Mouse (Mus musculus) kidney, postnatal 0 days (tissue): Measurements from ENCODE around the gene Trem2. TPM values are rescaled to one million over a fixed set of nuclear protein-coding genes. Genes with fewer than 3 reads are reported as not detected.

Source experiments
- ATAC-seq: fragments of 200-750 bp; cut with Nextera tagmentation; replicated peaks from 2 replicates; pipeline ENCODE4 v1.8.0; 2017; ENCODE audit warnings: low read depth, moderate number of reproducible peaks, moderate TSS enrichment, moderate library complexity; ENCODE audit not compliant: low FRiP score
- DNase-seq: peaks from one replicate; pipeline ENCODE4 v3.0.0-alpha.2; 2016; ENCODE audit warnings: low spot score
- H3K27ac ChIP-seq: fragments of 300-500 bp; sonication (generic); 2 replicates; pipeline ENCODE4 v1.5.1; 2014; ENCODE audit warnings: mild to moderate bottlenecking
- H3K27me3 ChIP-seq: fragments of 300-500 bp; sonication (generic); 2 replicates; pipeline ENCODE4 v1.6.1; 2014; ENCODE audit warnings: low read length, mixed read lengths; ENCODE audit not compliant: insufficient read depth
- H3K36me3 ChIP-seq: fragments of 300-500 bp; sonication (generic); 2 replicates; pipeline ENCODE4 v1.6.1; 2014; ENCODE audit warnings: low read length, mixed read lengths; ENCODE audit not compliant: insufficient read depth
- H3K4me1 ChIP-seq: fragments of 300-500 bp; sonication (generic); replicated peaks from 2 replicates; pipeline ENCODE4 v1.6.1; 2014; ENCODE audit warnings: antibody characterized with exemption, low read length, mixed read lengths; ENCODE audit not compliant: insufficient read depth
- H3K4me2 ChIP-seq: fragments of 300-500 bp; sonication (generic); 2 replicates; pipeline ENCODE4 v1.6.1; 2014; ENCODE audit warnings: mild to moderate bottlenecking, low read length, moderate library complexity, mixed read lengths
- H3K4me3 ChIP-seq: fragments of 300-500 bp; sonication (generic); replicated peaks from 2 replicates; pipeline ENCODE4 v1.5.1; 2014; ENCODE audit warnings: low read depth, low read length
- H3K9ac ChIP-seq: fragments of 300-500 bp; sonication (generic); 2 replicates; pipeline ENCODE4 v1.6.1; 2014; ENCODE audit warnings: low read depth, low read length
- H3K9me3 ChIP-seq: fragments of 300-500 bp; sonication (generic); replicated peaks from 2 replicates; pipeline ENCODE4 v1.6.1; 2016; ENCODE audit warnings: low read length, inconsistent platforms, mixed read lengths
- CTCF ChIP-seq: IDR thresholded peaks from 2 replicates; pipeline ENCODE4 v1.5.1; 2016; ENCODE audit warnings: antibody characterized with exemption, low read depth, mild to moderate bottlenecking, moderate library complexity
- WGBS: fragments of 180-500 bp; shearing (Covaris S2); extraction: QIAGEN DNeasy Blood & Tissue Kit; methylation state at CpG from one replicate; pipeline ENCODE4 v1.1.7; 2014; 5-methylcytosine and 5-hydroxymethylcytosine counted together
- polyA plus RNA-seq: library from polyadenylated mRNA; unstranded; fragments of >200 nt; fragmentation: Nextera tagmentation; extraction: Ambion mirVana; gene quantifications from 2 replicates; pipeline ENCODE4 v1.2.1, GENCODE M21; 2015

Gene Trem2
- polyA plus RNA-seq, 1 experiment from 2014 or later = 3.0 TPM

GRCm38 (mm10) chr17:48392616-48393015 lies 46.4 kb downstream of the Trem2 start:
- 90% methylated on average over 3 of the region's 3 CpGs for WGBS
- no peak overlapping the region for H3K4me3 ChIP-seq
- H3K4me1 ChIP-seq = no peaks in the 10 kb centered on the region
- H3K4me2 ChIP-seq = no peak overlapping the region
- no peak for TF ChIP-seq CTCF
- no peaks in the 10 kb centered on the region for H3K27me3 ChIP-seq
- peaks cover 71% of the 10 kb centered on the region for H3K36me3 ChIP-seq
- DNase-seq = no peak
- no peak overlapping the region for H3K9ac ChIP-seq
- no peak for ATAC-seq
- no peaks in the 10 kb centered on the region for H3K9me3 ChIP-seq
- H3K27ac ChIP-seq = no peak overlapping the region

DNA sequence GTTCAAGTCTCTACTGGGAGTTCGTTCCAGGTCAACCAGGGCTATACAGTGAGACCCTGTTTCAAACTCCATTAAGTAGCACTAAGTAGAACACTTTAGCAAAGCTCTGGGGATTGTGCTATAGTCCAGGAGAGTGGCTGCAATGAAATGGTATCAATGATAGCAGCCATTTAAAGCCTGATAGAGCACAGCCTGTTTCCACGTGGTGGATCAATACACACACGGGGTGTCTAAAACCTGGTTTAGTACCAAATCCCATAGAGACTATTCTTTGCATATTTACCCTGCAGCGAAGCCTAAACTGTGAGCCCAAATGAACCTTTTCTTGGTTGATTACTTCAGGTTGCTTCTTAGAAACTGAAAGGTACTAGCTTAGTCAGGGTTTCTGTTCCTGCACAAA lies 55.5 kb downstream of the Trem2 start:
- Histone ChIP-seq H3K27ac (no peak overlapping the region), H3K9me3 (no peaks in the 10 kb centered on the region), H3K9ac (no peak overlapping the region), H3K27me3 (no peaks in the 10 kb centered on the region), H3K4me2 (no peak overlapping the region), H3K36me3 (peaks cover 19% of the 10 kb centered on the region), H3K4me1 (no peaks in the 10 kb centered on the region), H3K4me3 (no peak overlapping the region)
- no peak for DNase-seq
- no peak for ATAC-seq
- no peak for TF ChIP-seq CTCF
- 89% methylated on average over 4 of the region's 4 CpGs for WGBS

DNA sequence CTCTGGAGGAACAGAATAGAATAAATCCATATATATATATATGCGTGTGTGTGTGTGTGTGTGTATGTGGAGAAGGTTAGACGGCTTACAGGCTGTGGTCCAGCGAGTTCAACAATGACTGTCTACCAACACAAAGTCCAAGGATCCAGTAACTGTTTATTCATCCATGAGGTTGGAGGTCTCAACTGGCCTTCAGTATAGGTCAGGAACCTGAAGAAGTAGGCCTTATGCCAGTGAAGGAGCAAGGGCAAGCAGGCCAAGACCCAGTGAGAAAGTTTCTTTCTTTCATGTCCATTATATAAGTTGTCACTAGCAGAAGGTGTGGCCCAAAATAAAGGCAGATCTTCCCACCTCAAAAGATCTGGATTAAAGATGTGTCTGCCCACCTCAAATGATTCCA lies 56.5 kb downstream of the Trem2 start:
- 80% methylated on average over 3 of the region's 3 CpGs for WGBS
- DNase-seq (no peak), ATAC-seq (no peak)
- Histone ChIP-seq H3K4me3 (no peak overlapping the region), H3K36me3 (peaks cover 19% of the 10 kb centered on the region), H3K4me1 (peaks cover 5% of the 10 kb centered on the region; the same call in 1 of the 2 replicates), H3K9me3 (no peaks in the 10 kb centered on the region), H3K27me3 (no peaks in the 10 kb centered on the region), H3K27ac (no peak overlapping the region), H3K4me2 (no peak overlapping the region), H3K9ac (no peak overlapping the region)
- TF ChIP-seq CTCF = no peak

Other genes with a start within 250 kb of the Trem2 start
- not detected in 2 replicates for gene 9830107B12Rik, start 200.1 kb upstream of the Trem2 start, polyA plus RNA-seq
- 0.08 and 0.26 TPM in 2 replicates for gene A530064D06Rik, start 179.1 kb upstream of the Trem2 start, polyA plus RNA-seq
- 0.08 and 0.13 TPM in 2 replicates for gene Trem1, start 113.6 kb upstream of the Trem2 start, polyA plus RNA-seq
- gene Trem3, start 98.6 kb upstream of the Trem2 start, polyA plus RNA-seq = 0.16 and 0.32 TPM in 2 replicates
- 0.20 and 0.32 TPM in 2 replicates for gene Treml4, start 82.1 kb upstream of the Trem2 start, polyA plus RNA-seq
- 0.11 TPM in 1 of 2 replicates, not detected in the other for gene Treml2, start 46.9 kb upstream of the Trem2 start, polyA plus RNA-seq
- 0.24 and 0.28 TPM in 2 replicates for gene B430306N03Rik, start 30.3 kb upstream of the Trem2 start, polyA plus RNA-seq
- gene Treml1, start 13.5 kb downstream of the Trem2 start, polyA plus RNA-seq = 0.21 TPM in 1 of 2 replicates, not detected in the other
- 8.0 and 8.1 TPM in 2 replicates for gene Nfya, start 63.5 kb downstream of the Trem2 start, polyA plus RNA-seq
- 77.5 and 82.6 TPM in 2 replicates for gene Oard1, start 63.6 kb downstream of the Trem2 start, polyA plus RNA-seq
- gene Apobec2, start 86.5 kb downstream of the Trem2 start, polyA plus RNA-seq = 0.80 and 0.93 TPM in 2 replicates
- gene Tspo2, start 105.1 kb downstream of the Trem2 start, polyA plus RNA-seq = 0.62 and 1.2 TPM in 2 replicates
- 3.6 and 3.9 TPM in 2 replicates for gene Unc5cl, start 108.5 kb downstream of the Trem2 start, polyA plus RNA-seq